Mouse (Mus musculus): ENCODE data around the gene Acly.

Gene Acly

GRCm38 (mm10) chr11:100440691-100441522 is 86.9 kb downstream of the Acly start:
- peak; percentile 81 to 87 for DNase-seq (ENCODE audit: low spot score in 2 of 2)

- no peak for DNase-seq (ENCODE audit: low spot score in 2 of 2)
These were observed 89.9 kb downstream of the Acly start for GRCm38 (mm10) chr11:100437901-100438300.

- no peak for DNase-seq (ENCODE audit: low spot score in 2 of 2)
These were observed 92.0 kb downstream of the Acly start for GRCm38 (mm10) chr11:100435678-100436246.

GRCm38 (mm10) chr11:100432002-100432401 is 95.8 kb downstream of the Acly start:
- DNase-seq (ENCODE audit: low spot score in 2 of 2) = no peak

GRCm38 (mm10) chr11:100430052-100430451 is 97.7 kb downstream of the Acly start:
- DNase-seq (ENCODE audit: low spot score in 2 of 2) = no peak

- peak in 1 of 2 experiments; percentile 40 for DNase-seq (ENCODE audit: low spot score in 2 of 2)
These were observed 99.1 kb downstream of the Acly start for GRCm38 (mm10) chr11:100428612-100429199.

- DNase-seq (ENCODE audit: low spot score in 2 of 2) = no peak
These were observed 101.0 kb downstream of the Acly start for GRCm38 (mm10) chr11:100426820-100427219.

All from frontal cortex, postnatal 36 days (tissue).